Mouse (Mus musculus) forebrain, embryonic 11.5 days (tissue): ENCODE measurements around the gene Tnnc2. TPM values are rescaled to one million over a fixed set of nuclear protein-coding genes. Genes with fewer than 3 reads are reported as not detected.

Experiments
- ATAC-seq: fragments of 200-750 bp; cut with Nextera tagmentation; replicated peaks from 2 replicates; pipeline ENCODE4 v1.8.0; 2017; ENCODE audit warnings: moderate TSS enrichment; ENCODE audit not compliant: low FRiP score
- DNase-seq: peaks from one replicate; pipeline ENCODE4 v3.0.0-alpha.2; 2017; ENCODE audit warnings: low spot score
- H3K27ac ChIP-seq: fragments of 300-500 bp; sonication (generic); 2 replicates; pipeline ENCODE4 v1.5.1; 2014; ENCODE audit warnings: low read depth, low read length
- H3K27me3 ChIP-seq: fragments of 300-500 bp; sonication (generic); 2 replicates; pipeline ENCODE4 v1.6.1; 2014; ENCODE audit warnings: mild to moderate bottlenecking, low read length, mixed read lengths; ENCODE audit not compliant: control insufficient read depth, insufficient read depth
- H3K36me3 ChIP-seq: fragments of 300-500 bp; sonication (generic); 2 replicates; pipeline ENCODE4 v1.6.1; 2014; ENCODE audit warnings: mild to moderate bottlenecking, low read length, moderate library complexity, mixed read lengths; ENCODE audit not compliant: control insufficient read depth, insufficient read depth
- H3K4me1 ChIP-seq: fragments of 300-500 bp; sonication (generic); replicated peaks from 2 replicates; pipeline ENCODE4 v1.6.1; 2014; ENCODE audit warnings: low read length, mixed read lengths; ENCODE audit not compliant: control insufficient read depth, insufficient read depth
- H3K4me2 ChIP-seq: fragments of 300-500 bp; sonication (generic); 2 replicates; pipeline ENCODE4 v1.6.1; 2014; ENCODE audit warnings: low read depth, mild to moderate bottlenecking, low read length, moderate library complexity, mixed read lengths; ENCODE audit not compliant: severe bottlenecking
- H3K4me3 ChIP-seq: fragments of 300-500 bp; sonication (generic); 2 replicates; pipeline ENCODE4 v1.5.1; 2014; ENCODE audit warnings: low read depth, low read length
- H3K9ac ChIP-seq: fragments of 300-500 bp; sonication (generic); 2 replicates; pipeline ENCODE4 v1.6.1; 2014; ENCODE audit warnings: low read length
- H3K9me3 ChIP-seq: fragments of 300-500 bp; sonication (generic); 2 replicates; pipeline ENCODE4 v1.6.1; 2016; ENCODE audit warnings: low read length, mixed read lengths; ENCODE audit not compliant: control insufficient read depth
- WGBS: fragments of 180-500 bp; shearing (Covaris S2); extraction: QIAGEN DNeasy Blood & Tissue Kit; methylation state at CpG from one replicate; pipeline ENCODE4 v1.1.7; 2014; 5-methylcytosine and 5-hydroxymethylcytosine counted together
- polyA plus RNA-seq: library from polyadenylated mRNA; unstranded; fragments of >200 nt; fragmentation: Nextera tagmentation; extraction: Ambion mirVana; gene quantifications from 2 replicates; pipeline ENCODE4 v1.2.1, GENCODE M21; 2014

Gene Tnnc2
- polyA plus RNA-seq, 1 experiment from 2014 or later = not detected

DNA sequence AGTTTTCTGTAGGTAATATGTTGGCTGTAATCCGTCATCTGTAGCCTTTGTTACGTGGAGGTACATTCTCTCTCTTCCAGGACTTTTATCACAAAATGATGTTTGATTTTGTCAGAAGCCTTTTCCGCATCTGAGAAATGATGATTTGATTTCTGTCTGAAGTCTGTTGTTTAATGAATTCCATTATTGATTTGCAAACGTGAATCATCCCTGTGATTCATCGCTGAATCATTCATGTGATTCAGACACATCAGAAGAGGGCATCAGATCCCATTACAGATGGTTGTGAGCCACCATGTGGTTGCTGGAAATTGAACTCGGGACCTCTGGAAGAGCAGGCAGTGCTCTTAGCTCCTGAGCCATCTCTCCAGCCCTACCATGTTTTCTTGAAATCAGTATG lies 30.8 kb downstream of the Tnnc2 start:
- Histone ChIP-seq H3K9me3 (no peaks in the 10 kb centered on the region), H3K27ac (no peak overlapping the region), H3K27me3 (no peaks in the 10 kb centered on the region), H3K9ac (no peak overlapping the region), H3K4me3 (no peak overlapping the region), H3K4me2 (no peak overlapping the region), H3K4me1 (peaks cover 11% of the 10 kb centered on the region), H3K36me3 (no peaks in the 10 kb centered on the region; the same call in 1 of the 2 replicates)
- 93% methylated on average over 6 of the region's 6 CpGs for WGBS
- DNase-seq = no peak
- no peak for ATAC-seq

DNA sequence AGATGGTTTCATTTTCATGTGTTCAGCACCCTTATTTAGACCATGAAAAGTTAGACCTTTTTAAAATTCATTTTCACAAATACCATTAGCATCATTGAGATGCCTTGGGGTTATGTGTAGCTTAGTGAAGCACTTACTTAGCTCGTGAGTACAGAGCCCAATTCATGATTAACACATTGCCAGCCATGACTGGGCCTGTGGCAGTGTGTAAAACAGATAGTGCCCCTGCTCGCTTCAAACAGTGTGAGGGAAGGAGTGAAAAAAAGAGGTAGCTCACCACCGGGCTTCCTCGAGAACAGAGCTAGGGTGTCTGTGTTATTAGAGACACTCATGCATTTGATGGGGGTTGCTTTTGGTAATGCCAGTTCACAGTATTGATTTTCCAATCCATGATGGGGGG lies 31.6 kb downstream of the Tnnc2 start:
- Histone ChIP-seq H3K9ac (no peak overlapping the region), H3K36me3 (no peaks in the 10 kb centered on the region; the same call in 1 of the 2 replicates), H3K27ac (no peak overlapping the region), H3K4me2 (no peak overlapping the region), H3K27me3 (no peaks in the 10 kb centered on the region), H3K9me3 (no peaks in the 10 kb centered on the region), H3K4me1 (peaks cover 11% of the 10 kb centered on the region), H3K4me3 (no peak overlapping the region)
- no peak for DNase-seq
- 87% methylated on average over 4 of the region's 4 CpGs for WGBS
- ATAC-seq = no peak

DNA sequence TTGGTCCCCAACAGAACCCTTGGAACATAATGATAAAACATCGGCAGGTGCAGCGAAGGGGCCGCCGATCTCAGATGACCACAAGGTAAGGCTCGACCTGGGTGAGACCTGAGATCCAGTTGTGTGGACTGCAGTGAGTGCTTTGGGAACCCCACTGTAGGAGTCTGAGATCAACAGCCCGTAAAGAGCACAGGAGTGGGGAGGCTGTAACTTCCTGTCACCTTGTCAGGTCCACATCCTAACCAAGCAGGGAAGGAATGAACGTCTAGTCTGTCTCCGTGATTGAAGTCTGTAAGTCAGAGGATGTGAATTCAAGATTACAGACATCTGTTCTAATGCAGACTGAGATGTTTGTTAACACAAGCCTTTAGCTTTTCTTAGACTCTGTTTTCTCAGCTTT lies 33.1 kb downstream of the Tnnc2 start:
- no peak overlapping the region for H3K27ac ChIP-seq
- H3K4me1 ChIP-seq = peaks cover 11% of the 10 kb centered on the region
- H3K9me3 ChIP-seq = no peaks in the 10 kb centered on the region
- ATAC-seq = no peak
- no peak for DNase-seq
- H3K9ac ChIP-seq = peak overlapping the region; percentile 86
- peak overlapping the region; percentile 87 for H3K4me3 ChIP-seq
- 56% methylated on average over 8 of the region's 8 CpGs for WGBS
- peak overlapping the region; percentile 80 for H3K4me2 ChIP-seq
- H3K27me3 ChIP-seq = no peaks in the 10 kb centered on the region
- H3K36me3 ChIP-seq = no peaks in the 10 kb centered on the region; the same call in 1 of the 2 replicates

DNA sequence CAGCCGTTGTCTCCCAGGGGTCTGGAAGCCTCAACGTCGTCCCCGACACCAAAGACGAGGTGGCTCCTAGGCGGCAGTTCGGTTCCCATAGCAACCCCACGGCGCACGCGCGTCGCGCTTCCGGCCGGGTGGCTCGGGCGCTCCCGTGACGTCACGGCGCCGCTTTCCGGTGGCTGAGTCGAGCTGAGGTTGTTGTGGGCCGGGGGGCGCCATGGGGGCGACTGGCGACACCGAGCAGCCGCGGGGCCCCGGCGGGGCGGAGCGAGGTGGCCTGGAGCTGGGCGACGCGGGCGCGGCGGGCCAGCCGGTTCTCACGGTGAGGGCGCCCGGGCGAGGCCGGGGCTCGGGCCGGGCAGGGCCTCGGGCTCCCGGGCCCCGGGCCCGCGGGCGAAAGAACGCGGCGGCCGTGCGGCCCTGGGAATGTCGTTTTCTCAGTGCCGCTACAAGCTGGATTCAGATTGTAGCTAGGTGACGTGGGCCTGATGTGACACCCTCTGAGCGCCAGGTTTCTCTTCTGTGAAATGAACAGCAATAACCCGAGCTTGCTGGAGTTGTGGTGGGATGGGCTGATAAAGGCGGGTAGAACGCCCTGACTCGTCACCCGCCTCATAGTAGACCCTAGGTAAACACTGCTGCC lies 33.8 kb downstream of the Tnnc2 start, which contains the start of the genes Wfdc3 and Dnttip1:
Gene Wfdc3, minus strand, starts transcription at position 89 of the 637 bp plus-strand sequence.
Gene Dnttip1, plus strand, starts transcription at position 141 of the 637 bp plus-strand sequence.
- under 1% methylated on average over 70 of the region's 70 CpGs for WGBS
- peak within 1 kb of the TSS; percentile 86 for H3K9ac ChIP-seq
- no peak within 1 kb of the TSS for H3K27ac ChIP-seq
- H3K4me2 ChIP-seq = peak within 1 kb of the TSS; percentile 80
- no peaks in the 10 kb centered on the region; the same call in 1 of the 2 replicates for H3K36me3 ChIP-seq
- peaks cover 11% of the 10 kb centered on the region for H3K4me1 ChIP-seq
- peak; percentile 96 for DNase-seq
- peak; percentile 91 for ATAC-seq
- peak within 1 kb of the TSS; percentile 87 for H3K4me3 ChIP-seq
- H3K27me3 ChIP-seq = no peaks in the 10 kb centered on the region
- no peaks in the 10 kb centered on the region for H3K9me3 ChIP-seq

DNA sequence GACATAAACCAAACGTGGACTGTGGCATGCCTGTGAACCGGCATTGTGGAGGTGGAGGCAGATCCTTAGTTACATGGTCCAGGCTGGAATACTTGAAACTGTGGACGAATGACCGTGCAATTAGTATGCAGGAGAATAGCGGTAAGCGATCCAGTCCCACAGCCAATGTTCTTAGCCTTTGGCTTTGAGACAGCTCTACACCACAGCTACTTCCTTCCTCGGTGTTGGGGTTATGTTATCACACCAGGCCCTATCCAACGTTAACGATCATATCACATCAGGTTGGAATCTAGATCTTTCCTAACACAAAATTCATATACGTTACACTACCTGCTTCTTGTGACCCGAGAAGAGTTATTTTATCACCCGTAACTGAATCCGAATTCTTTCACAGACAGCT lies 34.8 kb downstream of the Tnnc2 start:
- no peak overlapping the region for H3K27ac ChIP-seq
- WGBS = 74% methylated on average over 13 of the region's 13 CpGs
- H3K4me3 ChIP-seq = peak overlapping the region; percentile 87
- DNase-seq (no peak), ATAC-seq (no peak)
- H3K27me3 ChIP-seq = no peaks in the 10 kb centered on the region
- peak overlapping the region; percentile 86 for H3K9ac ChIP-seq
- H3K9me3 ChIP-seq = no peaks in the 10 kb centered on the region
- H3K36me3 ChIP-seq = no peaks in the 10 kb centered on the region; the same call in 1 of the 2 replicates
- H3K4me1 ChIP-seq = peaks cover 11% of the 10 kb centered on the region
- peak overlapping the region; percentile 80 for H3K4me2 ChIP-seq

DNA sequence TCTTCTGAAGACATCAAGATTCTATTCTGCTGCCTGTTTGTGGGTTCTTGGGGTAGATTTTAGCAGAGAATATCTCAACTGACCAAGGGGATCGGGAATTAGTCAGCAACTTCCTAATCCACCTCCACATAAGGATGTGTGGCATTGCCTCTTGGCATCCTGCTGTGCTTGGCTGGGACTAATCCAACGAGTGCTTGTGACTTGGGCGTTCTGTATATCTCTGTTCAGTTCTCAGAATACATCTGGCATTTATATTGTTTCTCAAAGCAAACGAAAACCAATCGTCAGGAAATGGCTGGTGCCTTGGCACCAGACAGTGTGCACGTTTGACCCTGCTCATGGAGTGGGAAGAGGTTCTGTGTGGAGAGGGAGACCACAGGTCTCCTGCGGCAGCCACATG lies 39.9 kb downstream of the Tnnc2 start:
- no peak for DNase-seq
- Histone ChIP-seq H3K4me1 (0 out of 2 replicates have a peak, but pooled peaks cover under 1% of the 10 kb centered on the region), H3K27me3 (no peaks in the 10 kb centered on the region), H3K4me3 (no peak overlapping the region), H3K9me3 (no peaks in the 10 kb centered on the region), H3K4me2 (no peak overlapping the region), H3K27ac (no peak overlapping the region), H3K9ac (no peak overlapping the region), H3K36me3 (no peaks in the 10 kb centered on the region)
- no peak for ATAC-seq
- 57% methylated on average over 7 of the region's 7 CpGs for WGBS

DNA sequence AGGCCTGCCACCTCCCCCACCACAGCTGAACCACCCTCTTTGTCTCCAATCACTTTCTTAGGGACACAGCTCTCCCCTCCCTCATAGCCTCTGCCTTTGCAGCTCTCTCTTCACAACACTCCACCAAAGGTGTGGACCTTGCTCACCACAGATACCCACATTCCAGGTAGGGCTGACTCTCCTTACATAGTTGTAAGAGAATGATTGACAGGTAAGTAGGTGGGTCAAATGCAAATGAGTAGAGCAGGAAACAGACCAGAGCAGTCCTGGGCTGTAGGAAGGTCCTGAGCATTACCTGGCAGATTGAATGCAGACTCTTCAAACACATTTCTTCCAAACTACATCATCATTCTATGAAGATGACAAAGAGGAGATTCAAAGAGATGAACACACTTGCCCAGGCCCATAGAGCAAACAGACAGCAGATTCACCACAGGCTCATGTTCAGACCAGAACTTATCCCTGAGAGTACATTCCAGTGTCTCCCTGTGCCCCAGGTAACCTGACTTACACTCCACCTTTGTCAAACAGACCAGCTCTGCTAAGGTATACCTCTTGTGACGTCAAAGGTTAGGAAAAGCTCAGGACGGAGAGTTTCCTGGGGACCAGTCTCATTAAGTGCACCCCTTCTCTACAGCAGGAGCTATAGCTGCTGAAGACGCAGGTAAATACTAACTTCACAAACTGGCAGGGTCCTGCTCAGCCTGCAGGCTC lies 42.2 kb downstream of the Tnnc2 start:
- H3K4me1 ChIP-seq = no peaks in the 10 kb centered on the region
- H3K36me3 ChIP-seq = no peaks in the 10 kb centered on the region
- WGBS = 71% methylated on average over 3 of the region's 3 CpGs
- DNase-seq (no peak), ATAC-seq (no peak)
- H3K4me2 ChIP-seq = no peak overlapping the region
- H3K27me3 ChIP-seq = no peaks in the 10 kb centered on the region
- H3K9me3 ChIP-seq = no peaks in the 10 kb centered on the region
- no peak overlapping the region for H3K4me3 ChIP-seq
- H3K9ac ChIP-seq = no peak overlapping the region
- no peak overlapping the region for H3K27ac ChIP-seq

DNA sequence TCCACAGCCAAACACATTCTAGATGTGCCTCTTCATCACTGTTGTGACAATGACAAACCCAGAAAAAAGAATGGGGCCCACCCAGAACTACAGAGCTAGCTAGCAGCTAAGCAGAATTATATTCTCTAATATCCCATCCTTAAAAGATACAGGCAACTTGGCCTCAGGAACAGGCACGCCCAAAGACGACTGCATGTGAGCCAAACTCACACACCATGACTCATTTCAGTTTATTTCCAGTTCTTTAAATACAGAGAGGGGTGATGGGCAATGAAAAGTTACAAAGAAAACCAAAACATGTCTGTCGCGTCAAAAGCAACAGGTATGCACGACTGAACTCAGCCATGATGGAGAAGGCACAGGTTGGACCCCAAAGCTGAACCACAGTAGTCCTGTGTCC lies 44.3 kb downstream of the Tnnc2 start:
- no peaks in the 10 kb centered on the region for H3K9me3 ChIP-seq
- H3K36me3 ChIP-seq = no peaks in the 10 kb centered on the region
- H3K4me1 ChIP-seq = no peaks in the 10 kb centered on the region
- no peak overlapping the region for H3K27ac ChIP-seq
- no peaks in the 10 kb centered on the region for H3K27me3 ChIP-seq
- no peak overlapping the region for H3K4me2 ChIP-seq
- no peak overlapping the region for H3K4me3 ChIP-seq
- DNase-seq (no peak), ATAC-seq (no peak)
- H3K9ac ChIP-seq = no peak overlapping the region
- 90% methylated on average over 5 of the region's 5 CpGs for WGBS
